Mouse (Mus musculus): ENCODE measurements around the gene Mdh2.

Gene Mdh2

GRCm38 (mm10) chr5:135778471-135779445, at the start of gene Mdh2:
Gene Mdh2, plus strand, starts transcription at chr5:135778480.
- peak; percentile 99 for DNase-seq (ENCODE audit: low read depth)

- no peak for DNase-seq (ENCODE audit: low read depth)
Measured at GRCm38 (mm10) chr5:135729351-135729750, 48.9 kb upstream of the Mdh2 start.

GRCm38 (mm10) chr5:135730278-135730677, 48.0 kb upstream of the Mdh2 start:
- DNase-seq (ENCODE audit: low read depth) = no peak

- DNase-seq (ENCODE audit: low read depth) = no peak
Measured at GRCm38 (mm10) chr5:135730916-135731315, 47.4 kb upstream of the Mdh2 start.

GRCm38 (mm10) chr5:135731322-135731721, 47.0 kb upstream of the Mdh2 start:
- DNase-seq (ENCODE audit: low read depth) = no peak

GRCm38 (mm10) chr5:135733071-135733470, 45.2 kb upstream of the Mdh2 start:
- DNase-seq (ENCODE audit: low read depth) = no peak

DNA sequence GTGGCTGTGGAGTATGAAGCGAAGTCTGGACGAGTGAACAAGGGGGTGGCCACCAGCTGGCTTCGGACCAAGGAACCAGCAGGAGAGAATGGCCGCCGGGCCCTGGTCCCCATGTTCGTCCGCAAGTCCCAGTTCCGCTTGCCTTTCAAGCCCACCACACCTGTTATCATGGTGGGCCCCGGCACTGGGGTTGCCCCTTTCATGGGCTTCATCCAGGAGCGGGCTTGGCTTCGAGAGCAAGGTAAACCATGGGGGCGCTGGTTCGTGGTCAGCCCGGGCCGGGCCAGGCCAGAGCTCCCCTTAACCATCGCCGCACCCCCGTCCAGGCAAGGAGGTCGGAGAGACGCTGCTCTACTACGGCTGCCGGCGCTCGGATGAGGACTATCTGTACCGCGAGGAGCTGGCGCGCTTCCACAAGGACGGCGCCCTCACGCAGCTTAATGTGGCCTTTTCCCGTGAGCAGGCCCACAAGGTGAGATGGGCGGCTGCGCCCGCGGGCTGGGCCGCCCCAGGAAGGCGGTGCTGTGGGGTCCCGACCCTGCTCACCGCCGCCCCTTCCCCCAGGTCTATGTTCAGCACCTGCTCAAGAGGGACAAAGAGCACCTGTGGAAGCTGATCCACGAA, 44.1 kb upstream of the Mdh2 start:
- no peak for DNase-seq (ENCODE audit: low read depth)

- no peak for DNase-seq (ENCODE audit: low read depth)
Measured at GRCm38 (mm10) chr5:135735741-135736140, 42.5 kb upstream of the Mdh2 start.

GRCm38 (mm10) chr5:135736544-135736943, 41.7 kb upstream of the Mdh2 start:
- no peak for DNase-seq (ENCODE audit: low read depth)

- DNase-seq (ENCODE audit: low read depth) = no peak
Measured at GRCm38 (mm10) chr5:135737154-135737553, 41.1 kb upstream of the Mdh2 start.

DNA sequence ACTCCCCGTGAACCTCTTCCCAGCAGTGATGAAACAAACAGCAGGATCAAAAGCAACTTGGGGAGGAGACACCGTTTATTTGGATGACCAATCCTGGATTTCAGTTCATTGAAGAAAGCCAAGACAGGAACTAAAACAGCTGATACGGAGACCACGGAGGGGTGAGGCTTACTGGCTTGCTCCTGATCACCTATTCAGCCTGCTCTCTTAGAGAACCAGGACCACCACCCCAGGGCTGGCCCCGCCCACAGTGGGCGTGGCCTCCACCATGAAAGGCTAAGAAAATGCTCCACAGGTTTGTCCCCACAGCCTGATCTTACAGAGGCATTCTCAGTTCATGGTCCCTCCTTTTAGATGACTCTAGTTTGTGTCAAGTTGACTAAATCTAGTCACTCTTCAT, 40.0 kb upstream of the Mdh2 start:
- DNase-seq (ENCODE audit: low read depth) = no peak

- no peak for DNase-seq (ENCODE audit: low read depth)
Measured at GRCm38 (mm10) chr5:135742156-135742555, 36.1 kb upstream of the Mdh2 start.

- DNase-seq (ENCODE audit: low read depth) = no peak
Measured at GRCm38 (mm10) chr5:135742941-135743740, 35.1 kb upstream of the Mdh2 start.

- DNase-seq (ENCODE audit: low read depth) = peak; percentile 83
Measured at GRCm38 (mm10) chr5:135743741-135744609, 34.3 kb upstream of the Mdh2 start, which contains the start of gene Tmem120a. Gene Tmem120a, minus strand, starts transcription at chr5:135744448.

DNA sequence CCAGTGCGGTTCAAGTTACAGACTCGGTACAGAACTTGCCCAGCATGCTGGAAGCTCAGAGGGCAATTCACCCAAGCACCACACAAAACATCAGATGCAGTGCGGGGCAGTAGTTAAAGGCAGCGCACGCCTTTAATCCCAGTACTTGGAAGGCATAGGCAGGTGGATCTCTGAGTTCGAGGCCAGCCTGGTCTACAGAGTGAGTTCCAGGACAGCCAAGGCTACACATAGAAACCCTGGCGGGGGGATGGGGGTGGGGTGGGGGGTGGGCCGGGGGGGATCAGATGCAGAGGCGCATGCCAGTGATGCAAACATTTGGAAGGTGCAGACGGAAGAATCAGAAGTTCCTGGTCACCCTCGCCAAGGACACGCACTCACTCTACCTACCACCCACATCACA, 33.5 kb upstream of the Mdh2 start:
- DNase-seq (ENCODE audit: low read depth) = no peak

DNA sequence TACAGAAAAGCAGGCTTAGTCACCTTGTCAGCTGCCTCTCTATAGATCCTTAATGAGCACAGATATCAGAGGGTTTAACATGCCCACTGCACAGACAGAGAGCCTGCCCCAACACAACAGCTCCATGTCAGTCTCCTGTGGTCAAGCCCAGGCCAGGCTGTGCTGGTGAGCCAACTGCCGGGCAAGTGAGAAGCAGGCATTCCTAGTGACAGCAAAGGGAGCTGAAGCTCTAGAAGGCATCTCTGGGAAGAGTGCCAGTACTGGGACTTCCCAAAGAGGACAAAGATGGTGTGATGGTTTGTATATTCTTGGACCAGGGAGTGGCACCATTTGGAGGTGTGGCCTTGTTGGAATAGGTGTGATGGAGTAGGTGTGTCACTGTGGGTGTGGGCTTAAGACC, 27.2 kb upstream of the Mdh2 start:
- no peak for DNase-seq (ENCODE audit: low read depth)

DNA sequence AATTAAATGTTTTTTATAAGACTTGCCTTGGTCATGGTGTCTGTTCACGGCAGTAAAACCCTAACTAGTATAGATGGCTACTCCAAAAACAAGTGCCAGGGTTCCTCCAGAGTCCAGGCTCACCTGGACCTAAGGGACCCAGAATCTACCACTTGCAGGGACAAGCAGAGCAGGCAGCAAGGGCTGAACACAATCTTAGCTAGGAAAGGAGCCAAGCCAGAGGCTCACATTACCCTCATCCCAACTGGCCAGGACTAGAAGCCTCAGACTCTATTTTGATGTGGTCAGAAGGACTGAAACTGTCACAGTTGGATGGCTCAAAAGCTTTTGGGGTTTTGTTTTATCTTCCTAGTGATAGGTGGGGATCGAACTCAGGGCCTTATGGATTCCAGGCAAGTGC, 26.7 kb upstream of the Mdh2 start:
- DNase-seq (ENCODE audit: low read depth) = no peak

GRCm38 (mm10) chr5:135761881-135762280, 16.4 kb upstream of the Mdh2 start:
- DNase-seq (ENCODE audit: low read depth) = no peak

DNA sequence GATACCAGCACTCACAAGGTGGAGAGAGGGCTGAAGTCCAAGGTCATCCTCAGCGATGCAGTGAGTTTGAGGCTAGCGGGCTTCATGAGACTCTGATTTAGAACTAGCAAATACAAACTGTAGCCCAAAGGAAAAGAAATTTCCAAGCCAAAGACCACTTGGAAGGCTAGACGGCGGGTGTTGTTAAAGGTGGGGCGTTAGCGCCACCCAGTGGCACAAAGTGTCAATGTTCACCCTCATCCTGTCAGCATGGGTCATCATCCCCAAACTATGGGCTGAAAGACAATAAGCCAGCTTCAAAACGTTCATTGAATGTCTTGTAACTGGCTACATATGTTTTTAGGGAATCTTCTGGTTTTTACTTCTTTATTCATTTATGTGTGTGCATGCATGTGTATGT, 14.8 kb upstream of the Mdh2 start:
- no peak for DNase-seq (ENCODE audit: low read depth)

DNA sequence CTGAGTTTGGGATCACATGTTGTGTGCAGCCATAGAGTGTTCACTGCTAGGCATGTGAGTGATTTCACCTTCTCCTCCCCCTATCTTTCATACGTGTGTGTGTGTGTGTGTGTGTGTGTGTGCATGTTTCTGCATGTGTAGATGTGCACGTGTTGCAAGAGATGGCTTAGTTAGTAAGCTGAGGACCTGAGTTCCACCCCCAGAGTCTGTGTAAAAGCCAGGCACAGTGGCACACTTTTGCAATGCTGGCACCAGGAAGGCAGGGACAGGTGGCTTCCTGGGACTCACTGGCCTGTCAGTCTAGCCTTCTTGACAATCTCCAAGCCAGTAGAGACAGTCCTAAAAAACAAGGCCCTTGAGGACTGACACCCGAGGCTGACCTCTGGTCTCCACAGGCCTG, 13.3 kb upstream of the Mdh2 start:
- no peak for DNase-seq (ENCODE audit: low read depth)

DNA sequence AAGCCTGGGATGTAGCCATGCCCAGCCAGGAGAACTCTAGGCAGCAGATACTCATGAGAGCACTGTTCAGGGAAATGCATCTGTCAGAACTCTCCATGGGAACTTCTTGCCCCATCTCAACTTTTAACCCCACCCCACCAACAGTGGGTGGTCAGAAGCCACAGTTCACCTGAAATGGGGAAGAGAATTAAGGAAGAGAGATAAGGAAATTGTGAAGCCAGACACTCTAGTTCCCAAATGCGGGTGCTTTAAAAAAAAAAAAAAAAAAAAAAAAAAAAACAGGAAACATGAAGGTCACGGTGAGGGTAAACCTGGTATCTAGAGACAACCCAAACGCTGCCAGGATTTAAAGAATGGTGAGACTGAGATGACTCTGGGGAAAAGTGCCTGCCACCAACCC, 5.8 kb upstream of the Mdh2 start:
- DNase-seq (ENCODE audit: low read depth) = no peak

Measured in fibroblast of lung, adult 2 months (primary cell).